Mouse (Mus musculus) lung, embryonic 15.5 days (tissue): ENCODE results near the gene Esm1. TPM values are rescaled to one million over a fixed set of nuclear protein-coding genes. Genes with fewer than 3 reads are reported as not detected.
A peak's percentile ranks its signal among the peaks of the same experiment; 100 is the strongest.

Experiments used
- ATAC-seq: fragments of 200-750 bp; cut with Nextera tagmentation; 2 replicates; pipeline ENCODE4 v1.8.0; 2017; ENCODE audit warnings: moderate number of reproducible peaks, borderline replicate concordance; ENCODE audit not compliant: low FRiP score, low TSS enrichment; ENCODE audit errors: extremely low read depth
- H3K27ac ChIP-seq: fragments of 300-500 bp; sonication (generic); 2 replicates; pipeline ENCODE4 v1.5.1; 2015; ENCODE audit warnings: moderate library complexity, mild to moderate bottlenecking, inconsistent platforms
- H3K27me3 ChIP-seq: fragments of 300-500 bp; sonication (generic); 2 replicates; pipeline ENCODE4 v1.6.1; 2015; ENCODE audit warnings: inconsistent platforms
- H3K36me3 ChIP-seq: fragments of 300-500 bp; sonication (generic); 2 replicates; pipeline ENCODE4 v1.6.1; 2015; ENCODE audit warnings: inconsistent platforms
- H3K4me1 ChIP-seq: fragments of 300-500 bp; sonication (generic); 2 replicates; pipeline ENCODE4 v1.6.1; 2015; ENCODE audit warnings: inconsistent platforms
- H3K4me2 ChIP-seq: fragments of 300-500 bp; sonication (generic); 2 replicates; pipeline ENCODE4 v1.6.1; 2015; ENCODE audit warnings: inconsistent platforms, mild to moderate bottlenecking, moderate library complexity
- H3K4me3 ChIP-seq: fragments of 300-500 bp; sonication (generic); 2 replicates; pipeline ENCODE4 v1.5.1; 2015; ENCODE audit warnings: mild to moderate bottlenecking, inconsistent platforms
- H3K9ac ChIP-seq: fragments of 300-500 bp; sonication (generic); 2 replicates; pipeline ENCODE4 v1.6.1; 2015; ENCODE audit warnings: inconsistent platforms
- H3K9me3 ChIP-seq: fragments of 300-500 bp; sonication (generic); 2 replicates; pipeline ENCODE4 v1.6.1; 2016; ENCODE audit warnings: inconsistent platforms
- WGBS: fragments of 180-500 bp; shearing (Covaris S2); methylation state at CpG from one replicate; pipeline ENCODE4 v1.1.7; 2015; 5-methylcytosine and 5-hydroxymethylcytosine counted together
- polyA plus RNA-seq: library from polyadenylated mRNA; unstranded; fragments of >200 nt; fragmentation: Nextera tagmentation; extraction: Ambion mirVana; gene quantifications from 2 replicates; pipeline ENCODE4 v1.2.1, GENCODE M21; 2015

Esm1 gene
- polyA plus RNA-seq, 1 experiment from 2014 or later = 1.2 TPM

- no peaks in the 10 kb centered on the region for H3K9me3 ChIP-seq
- ATAC-seq = no peak
- H3K27ac ChIP-seq = no peak overlapping the region
- no peaks in the 10 kb centered on the region for H3K4me1 ChIP-seq
- no peaks in the 10 kb centered on the region for H3K27me3 ChIP-seq
- 54% methylated on average over 4 of the region's 4 CpGs for WGBS
- no peak overlapping the region for H3K4me3 ChIP-seq
- no peak overlapping the region for H3K9ac ChIP-seq
- H3K4me2 ChIP-seq = no peak overlapping the region
- no peaks in the 10 kb centered on the region for H3K36me3 ChIP-seq
Observed at GRCm38 (mm10) chr13:113202184-113202583, 7.3 kb upstream of the Esm1 start.

GRCm38 (mm10) chr13:113203146-113203545, 6.3 kb upstream of the Esm1 start:
- WGBS = 36% methylated on average over 5 of the region's 5 CpGs

GRCm38 (mm10) chr13:113205346-113205745, 4.1 kb upstream of the Esm1 start:
- H3K9me3 ChIP-seq = no peaks in the 10 kb centered on the region
- WGBS = 69% methylated on average over 5 of the region's 5 CpGs
- H3K4me2 ChIP-seq = no peak overlapping the region
- H3K9ac ChIP-seq = no peak overlapping the region
- peaks cover 11% of the 10 kb centered on the region for H3K27me3 ChIP-seq
- no peak overlapping the region for H3K4me3 ChIP-seq
- H3K27ac ChIP-seq = no peak overlapping the region
- no peak for ATAC-seq
- H3K36me3 ChIP-seq = no peaks in the 10 kb centered on the region
- H3K4me1 ChIP-seq = 0 out of 2 replicates have a peak, but pooled peaks cover 10% of the 10 kb centered on the region

More at GRCm38 (mm10) chr13:113203146-113203545, 6.3 kb upstream of the Esm1 start:
- Histone ChIP-seq H3K27ac (no peak overlapping the region), H3K36me3 (no peaks in the 10 kb centered on the region), H3K4me1 (no peaks in the 10 kb centered on the region), H3K9ac (no peak overlapping the region), H3K27me3 (no peaks in the 10 kb centered on the region), H3K9me3 (no peaks in the 10 kb centered on the region), H3K4me2 (no peak overlapping the region), H3K4me3 (no peak overlapping the region)
- ATAC-seq = no peak

GRCm38 (mm10) chr13:113211345-113211744, 1.9 kb downstream of the Esm1 start:
- Histone ChIP-seq H3K9me3 (no peaks in the 10 kb centered on the region), H3K27ac (no peak overlapping the region), H3K4me2 (no peak overlapping the region), H3K4me1 (0 out of 2 replicates have a peak, but pooled peaks cover 10% of the 10 kb centered on the region), H3K4me3 (no peak overlapping the region), H3K36me3 (no peaks in the 10 kb centered on the region), H3K9ac (no peak overlapping the region), H3K27me3 (peaks cover 22% of the 10 kb centered on the region)
- no peak for ATAC-seq
- 59% methylated on average over 15 of the region's 15 CpGs for WGBS

GRCm38 (mm10) chr13:113212401-113212800, 2.9 kb downstream of the Esm1 start:
- Histone ChIP-seq H3K9me3 (no peaks in the 10 kb centered on the region), H3K4me2 (no peak overlapping the region), H3K36me3 (no peaks in the 10 kb centered on the region), H3K27me3 (peaks cover 22% of the 10 kb centered on the region), H3K27ac (no peak overlapping the region), H3K4me3 (no peak overlapping the region), H3K4me1 (0 out of 2 replicates have a peak, but pooled peaks cover 10% of the 10 kb centered on the region), H3K9ac (no peak overlapping the region)
- WGBS = 53% methylated on average over 3 of the region's 3 CpGs
- ATAC-seq = no peak

GRCm38 (mm10) chr13:113213865-113214264, 4.4 kb downstream of the Esm1 start:
- H3K9ac ChIP-seq = no peak overlapping the region
- H3K27me3 ChIP-seq = peaks cover 22% of the 10 kb centered on the region
- no peak overlapping the region for H3K27ac ChIP-seq
- 92% methylated on average over 3 of the region's 3 CpGs for WGBS
- H3K36me3 ChIP-seq = no peaks in the 10 kb centered on the region
- no peaks in the 10 kb centered on the region for H3K9me3 ChIP-seq
- H3K4me2 ChIP-seq = no peak overlapping the region
- no peak for ATAC-seq
- H3K4me1 ChIP-seq = 0 out of 2 replicates have a peak, but pooled peaks cover 10% of the 10 kb centered on the region
- no peak overlapping the region for H3K4me3 ChIP-seq

- no peak overlapping the region for H3K27ac ChIP-seq
- no peak overlapping the region for H3K9ac ChIP-seq
- no peaks in the 10 kb centered on the region for H3K9me3 ChIP-seq
- H3K4me2 ChIP-seq = no peak overlapping the region
- peaks cover 18% of the 10 kb centered on the region for H3K4me1 ChIP-seq
- 56% methylated on average over 6 of the region's 6 CpGs for WGBS
- no peak for ATAC-seq
- no peaks in the 10 kb centered on the region for H3K36me3 ChIP-seq
- no peaks in the 10 kb centered on the region for H3K27me3 ChIP-seq
- no peak overlapping the region for H3K4me3 ChIP-seq
Observed at GRCm38 (mm10) chr13:113221851-113222250, 12.4 kb downstream of the Esm1 start.

GRCm38 (mm10) chr13:113224105-113224504, 14.6 kb downstream of the Esm1 start:
- WGBS = 17% methylated on average over 2 of the region's 2 CpGs
- H3K36me3 ChIP-seq = no peaks in the 10 kb centered on the region
- no peaks in the 10 kb centered on the region for H3K9me3 ChIP-seq
- H3K4me1 ChIP-seq = peaks cover 25% of the 10 kb centered on the region
- no peak overlapping the region for H3K9ac ChIP-seq
- peak overlapping the region; percentile 61 for H3K27ac ChIP-seq
- H3K27me3 ChIP-seq = no peaks in the 10 kb centered on the region
- 0 out of 2 replicates have a peak overlapping the region, but pooled peaks have one; percentile 11 for H3K4me3 ChIP-seq
- peak overlapping the region; percentile 44 for H3K4me2 ChIP-seq
- peak; percentile 61; the same call in 1 of the 2 replicates for ATAC-seq

- no peak for ATAC-seq
- Histone ChIP-seq H3K27me3 (no peaks in the 10 kb centered on the region), H3K4me2 (no peak within 1 kb of the TSS), H3K9ac (no peak within 1 kb of the TSS), H3K4me1 (peaks cover 25% of the 10 kb centered on the region), H3K9me3 (no peaks in the 10 kb centered on the region), H3K4me3 (no peak within 1 kb of the TSS), H3K27ac (no peak within 1 kb of the TSS), H3K36me3 (no peaks in the 10 kb centered on the region)
- 46% methylated on average over 7 of the region's 7 CpGs for WGBS
Observed at GRCm38 (mm10) chr13:113225811-113226210, 16.4 kb downstream of the Esm1 start, which contains the start of gene Gzmk. TSS of gene Gzmk (minus strand) at chr13:113225908.

GRCm38 (mm10) chr13:113227076-113227475, 17.6 kb downstream of the Esm1 start:
- Histone ChIP-seq H3K36me3 (no peaks in the 10 kb centered on the region), H3K4me1 (peaks cover 25% of the 10 kb centered on the region), H3K9ac (no peak overlapping the region), H3K4me2 (no peak overlapping the region), H3K27me3 (no peaks in the 10 kb centered on the region), H3K4me3 (no peak overlapping the region), H3K27ac (no peak overlapping the region), H3K9me3 (no peaks in the 10 kb centered on the region)
- peak; percentile 73; the same call in 1 of the 2 replicates for ATAC-seq
- 12% methylated on average over 4 of the region's 4 CpGs for WGBS

GRCm38 (mm10) chr13:113227666-113228463, 18.4 kb downstream of the Esm1 start:
- Histone ChIP-seq H3K9ac (no peak overlapping the region), H3K27me3 (no peaks in the 10 kb centered on the region), H3K9me3 (no peaks in the 10 kb centered on the region), H3K4me3 (no peak overlapping the region), H3K4me2 (no peak overlapping the region), H3K27ac (no peak overlapping the region), H3K36me3 (no peaks in the 10 kb centered on the region), H3K4me1 (peaks cover 19% of the 10 kb centered on the region)
- no peak for ATAC-seq
- 78% methylated on average over 17 of the region's 17 CpGs for WGBS

- Histone ChIP-seq H3K27ac (no peak overlapping the region), H3K36me3 (no peaks in the 10 kb centered on the region), H3K9ac (no peak overlapping the region), H3K4me3 (no peak overlapping the region), H3K4me1 (no peaks in the 10 kb centered on the region), H3K27me3 (no peaks in the 10 kb centered on the region), H3K4me2 (no peak overlapping the region), H3K9me3 (no peaks in the 10 kb centered on the region)
- 47% methylated on average over 6 of the region's 6 CpGs for WGBS
- ATAC-seq = no peak
Observed at GRCm38 (mm10) chr13:113242129-113242528, 32.7 kb downstream of the Esm1 start.
